Comparison of ENCODE assay signal across 12 mouse cellular contexts in genomic region chr11:58967346-58967745, GRCm38 (mm10). TPM values are rescaled to one million over a fixed set of nuclear protein-coding genes. Genes with fewer than 3 reads are reported as not detected.
A peak's percentile ranks its signal among the peaks of the same experiment; 100 is the strongest.
DNase-seq lines count a peak whose midpoint lies in the region; ATAC-seq and TF ChIP-seq lines count a peak whose summit lies in the region.
"Had no signal": no experiment of that assay in that cellular context is flagged by ENCODE, and none has a peak within 500 bp of the region (broad histone marks: within the 10 kb centered on the region; RNA-seq: fewer than 3 reads in every experiment).

No protein-coding gene starts in this region.

- no peak for TF ChIP-seq POLR2A in bone marrow, adult 2 months (IDR thresholded peaks at IDR 0.05; ENCODE audit: borderline replicate concordance, control insufficient read depth, low read depth, low read length)

- peak; percentile 69 for ATAC-seq in neutrophil, adult 5-6 weeks (ENCODE audit: extremely low read depth, insufficient number of reproducible peaks, low FRiP score, poor library complexity, severe bottlenecking)

- WGBS in bone marrow, adult 2 months, result 87% methylated on average over 1 of the region's 1 CpGs

- H3K27ac ChIP-seq in left cerebral cortex, adult 2 months, result no peak overlapping the region
- H3K27ac ChIP-seq in bone marrow, adult 2 months (ENCODE audit: control insufficient read depth, insufficient read depth, low read depth, low read length, poor library complexity), result no peak overlapping the region
- H3K27ac ChIP-seq: heart, embryonic 13.5 days; midbrain, embryonic 12.5 days had no signal

- no peaks in the 10 kb centered on the region; the same call in 1 of the 2 replicates for H3K4me1 ChIP-seq in bone marrow, adult 2 months (ENCODE audit: control insufficient read depth, insufficient read depth, low read length)

- peak; percentile 60 for TF ChIP-seq CTCF in left cerebral cortex, adult 2 months (IDR thresholded peaks at IDR 0.05)
- TF ChIP-seq CTCF in bone marrow, adult 2 months (IDR thresholded peaks at IDR 0.05; ENCODE audit: control insufficient read depth, insufficient read depth, low read length), result peak; percentile 42

- DNase-seq in adrenal gland, postnatal 10 days, result peak; percentile 50
- DNase-seq in adrenal gland, adult 2 months, result no peak
- no peak for DNase-seq in left cerebral cortex, adult 2 months (ENCODE audit: extremely low spot score in 1 of 2, low spot score in 2 of 2)
- DNase-seq in left cerebral cortex, adult 8-10 months (ENCODE audit: low spot score in 2 of 2), result no peak
- no peak for DNase-seq in left cerebral cortex, adult 9 months (ENCODE audit: low spot score in 2 of 2)
- no peak for DNase-seq in left cerebral cortex, postnatal 14 days (ENCODE audit: low spot score in 2 of 2)
- DNase-seq: right cerebral cortex, postnatal 4 days had no signal

- H3K4me3 ChIP-seq in left cerebral cortex, adult 2 months, result no peak overlapping the region
- H3K4me3 ChIP-seq in bone marrow, adult 2 months (replicated peaks; ENCODE audit: control insufficient read depth, low read depth, low read length), result no peak overlapping the region
- H3K4me3 ChIP-seq: erythroblast, embryonic 14.5 days; heart, embryonic 13.5 days; midbrain, embryonic 12.5 days had no signal

- intact Hi-C loops in left cerebral cortex, adult 2 months (cut with DNase I), result loop anchor here (5.0 kb wide), 1 partner anchor 330 kb away; no protein-coding TSS in a partner anchor
- intact Hi-C loops in left cerebral cortex, postnatal 14 days (cut with DNase I), result loop anchor here (10.0 kb wide), 1 partner anchor 327 kb away; the partner anchor contains the start of gene Wnt3a

RNA-seq across cellular contexts. Expression of gene Trim11, which starts 10.5 kb away (rescaled TPM):
- 10 to 100 TPM; 19.7 to 24.3 TPM for total RNA-seq in adrenal gland, postnatal 10 days (2021)
- total RNA-seq in adrenal gland, adult 2 months (2021), result 10 to 100 TPM; 21.3 to 23.4 TPM
- 45.2 and 45.7 TPM in 2 replicates for polyA plus RNA-seq in adrenal gland, adult 2 months (2012; rRNA removed)
- total RNA-seq in left cerebral cortex, adult 2 months (2021), result 10 to 100 TPM; 25.6 to 26.1 TPM
- total RNA-seq in left cerebral cortex, adult 8-10 months (2022), result 10 to 100 TPM; 22.6 to 27.6 (median 26.7) TPM
- 37.2 and 67.8 TPM in 2 replicates for polyA plus RNA-seq in bone marrow, adult 2 months (2011; ENCODE audit: insufficient read depth, insufficient read length, low replicate concordance, missing spikeins)
- 106 and 107 TPM in 2 replicates for total RNA-seq in neutrophil, adult 5-6 weeks (2017)
- total RNA-seq in left cerebral cortex, postnatal 14 days (2021), result 10 to 100 TPM; 21.8 to 22.0 TPM

RNA-seq across cellular contexts. Expression of gene Hist3h2a, which starts 12.9 kb away (rescaled TPM):
- total RNA-seq in adrenal gland, postnatal 10 days (2021), result 10 to 100 TPM; 30.8 to 37.5 TPM
- 10 to 100 TPM; 13.5 to 26.3 TPM for total RNA-seq in adrenal gland, adult 2 months (2021)
- polyA plus RNA-seq in adrenal gland, adult 2 months (2012; rRNA removed), result 15.4 and 19.1 TPM in 2 replicates
- total RNA-seq in left cerebral cortex, adult 2 months (2021), result 10 to 100 TPM; 55.5 to 59.1 TPM
- total RNA-seq in left cerebral cortex, adult 8-10 months (2022), result 10 to 100 TPM; 54.1 to 63.0 (median 57.1) TPM
- 22.9 and 25.6 TPM in 2 replicates for polyA plus RNA-seq in bone marrow, adult 2 months (2011; ENCODE audit: insufficient read depth, insufficient read length, low replicate concordance, missing spikeins)
- total RNA-seq in neutrophil, adult 5-6 weeks (2017), result 65.3 TPM in 2 replicates
- 10 to 100 TPM; 57.2 to 62.3 TPM for total RNA-seq in left cerebral cortex, postnatal 14 days (2021)

RNA-seq across cellular contexts. Expression of gene Trim17, which starts 12.9 kb away (rescaled TPM):
- under 1 TPM; 0.09 TPM for total RNA-seq in adrenal gland, postnatal 10 days (2021)
- total RNA-seq in adrenal gland, adult 2 months (2021), result under 1 TPM; 0.17 TPM
- polyA plus RNA-seq in adrenal gland, adult 2 months (2012; rRNA removed), result 0.18 and 0.36 TPM in 2 replicates
- total RNA-seq in left cerebral cortex, adult 2 months (2021), result 1 to 10 TPM; 4.8 to 4.9 TPM
- total RNA-seq in left cerebral cortex, adult 8-10 months (2022), result 1 to 10 TPM; 3.7 to 5.0 (median 4.1) TPM
- polyA plus RNA-seq in bone marrow, adult 2 months (2011; ENCODE audit: insufficient read depth, insufficient read length, low replicate concordance, missing spikeins), result 0.29 TPM in 1 of 2 replicates, not detected in the other
- 0.12 and 0.35 TPM in 2 replicates for total RNA-seq in neutrophil, adult 5-6 weeks (2017)
- total RNA-seq in left cerebral cortex, postnatal 14 days (2021), result 1 to 10 TPM; 3.9 to 4.3 TPM

RNA-seq across cellular contexts. Expression of gene Hist3h2ba, which starts 18.6 kb away (rescaled TPM):
- 10 to 100 TPM; 23.0 to 32.1 TPM for total RNA-seq in adrenal gland, postnatal 10 days (2021)
- total RNA-seq in adrenal gland, adult 2 months (2021), result 1 to 10 TPM; 2.5 to 8.2 TPM
- polyA plus RNA-seq in adrenal gland, adult 2 months (2012; rRNA removed), result 5.1 and 9.1 TPM in 2 replicates
- total RNA-seq in left cerebral cortex, adult 2 months (2021), result 10 to 100 TPM; 88.5 to 98.9 TPM
- 100 to 1,000 TPM in 3 of 4 experiments, 10 to 100 TPM in 1; 96.1 to 129 (median 115) TPM for total RNA-seq in left cerebral cortex, adult 8-10 months (2022)
- 18.8 and 22.9 TPM in 2 replicates for polyA plus RNA-seq in bone marrow, adult 2 months (2011; ENCODE audit: insufficient read depth, insufficient read length, low replicate concordance, missing spikeins)
- 3.7 and 8.1 TPM in 2 replicates for total RNA-seq in neutrophil, adult 5-6 weeks (2017)
- total RNA-seq in left cerebral cortex, postnatal 14 days (2021), result 100 to 1,000 TPM; 119 to 135 TPM

RNA-seq across cellular contexts. Expression of gene Rnf187, which starts 28.6 kb away (rescaled TPM):
- 100 to 1,000 TPM; 154 to 156 TPM for total RNA-seq in adrenal gland, postnatal 10 days (2021)
- 100 to 1,000 TPM; 143 to 198 TPM for total RNA-seq in adrenal gland, adult 2 months (2021)
- polyA plus RNA-seq in adrenal gland, adult 2 months (2012; rRNA removed), result 545 and 648 TPM in 2 replicates
- total RNA-seq in left cerebral cortex, adult 2 months (2021), result 100 to 1,000 TPM; 445 to 469 TPM
- 100 to 1,000 TPM; 448 to 480 (median 462) TPM for total RNA-seq in left cerebral cortex, adult 8-10 months (2022)
- polyA plus RNA-seq in bone marrow, adult 2 months (2011; ENCODE audit: insufficient read depth, insufficient read length, low replicate concordance, missing spikeins), result 108 and 135 TPM in 2 replicates
- total RNA-seq in neutrophil, adult 5-6 weeks (2017), result 60.8 and 72.2 TPM in 2 replicates
- total RNA-seq in left cerebral cortex, postnatal 14 days (2021), result 100 to 1,000 TPM; 493 to 512 TPM
